Mouse (Mus musculus) thymus, postnatal 14 days (tissue): ENCODE measurements at regions not wholly inside any gene's neighbourhood (a gene's known extent, or its start where the extent isn't known, plus 50 kb on each side); places are given as distances from the start of the nearest gene placed in this dataset.
"Not testable (repeated sequence)": the region's sequence is repeated elsewhere in the genome, so short reads cannot be mapped to it uniquely, and the experiment has no call there.

ENCODE experiments used
- DNase-seq: peaks from one replicate; pipeline ENCODE4 v3.0.0; 2021

DNA sequence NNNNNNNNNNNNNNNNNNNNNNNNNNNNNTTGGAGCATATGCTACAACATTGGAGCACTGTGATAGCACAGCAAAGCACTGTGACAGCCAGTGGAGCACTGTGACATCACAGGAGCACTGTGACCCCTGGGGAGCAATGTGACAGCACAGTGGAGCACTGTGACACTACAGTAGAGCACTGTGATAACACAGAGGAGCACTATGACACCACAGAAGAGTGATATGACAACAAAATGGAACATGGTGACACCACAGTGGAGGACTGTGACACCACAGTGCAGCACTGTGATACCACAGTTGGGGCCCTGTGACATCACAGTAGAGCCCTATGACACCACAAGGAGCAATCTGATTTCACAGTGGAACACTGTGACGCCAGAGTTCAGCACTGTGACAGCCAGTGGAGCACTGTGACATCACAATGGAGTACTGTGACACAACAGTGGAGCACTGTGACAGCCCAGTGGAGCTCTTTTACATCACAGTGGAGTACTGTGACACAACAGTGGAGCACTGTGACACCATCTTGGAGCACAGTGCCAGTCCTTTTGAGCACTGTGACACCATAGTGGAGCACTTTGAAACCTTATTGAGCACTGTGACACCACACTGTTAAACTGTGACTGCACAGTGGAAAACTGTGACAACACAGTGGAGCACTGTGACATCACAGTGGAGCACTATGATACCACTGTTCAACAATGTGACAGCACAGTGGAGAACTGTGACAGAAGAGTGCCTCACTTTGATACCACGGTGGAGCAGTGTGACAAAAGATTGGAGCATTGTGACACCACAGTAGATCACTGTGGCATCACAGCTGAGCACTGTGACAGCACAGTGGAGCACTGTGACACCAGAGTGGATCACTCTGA is 116.9 kb upstream of the Vmn1r2 start:
- DNase-seq = peak; percentile 1

DNA sequence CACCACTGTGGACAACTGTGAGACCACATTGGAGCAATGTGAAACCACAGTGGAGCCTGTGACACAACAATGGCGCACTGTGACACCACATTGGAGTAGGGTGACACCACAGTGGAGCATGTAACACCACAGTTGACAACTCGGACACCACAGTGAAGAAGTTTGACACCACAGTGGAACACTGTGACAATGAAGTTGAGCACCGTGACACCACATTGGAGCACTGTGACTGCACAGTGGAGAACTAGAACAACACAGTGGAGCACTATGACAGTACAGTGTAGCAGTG is 116.3 kb upstream of the Vmn1r2 start:
- peak; percentile 1 for DNase-seq

DNA sequence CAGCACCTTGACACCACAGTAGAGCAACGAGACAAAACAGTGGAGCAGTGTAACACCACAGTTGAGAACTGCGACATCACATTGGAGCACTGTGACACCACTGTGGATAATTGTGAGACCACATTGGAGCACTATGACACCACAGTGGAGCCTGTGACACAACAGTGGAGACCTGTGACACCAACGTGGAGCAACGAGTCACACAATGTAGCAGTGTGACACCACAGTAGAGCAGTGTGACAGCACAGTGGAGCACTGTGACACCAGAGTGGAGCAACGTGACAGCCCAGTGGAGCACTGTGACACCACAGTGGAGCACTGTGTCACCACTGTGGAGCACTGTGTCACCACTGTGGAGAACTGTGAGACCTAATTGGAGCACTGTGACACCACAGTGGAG is 115.9 kb upstream of the Vmn1r2 start:
- peak; percentile 1 for DNase-seq

DNA sequence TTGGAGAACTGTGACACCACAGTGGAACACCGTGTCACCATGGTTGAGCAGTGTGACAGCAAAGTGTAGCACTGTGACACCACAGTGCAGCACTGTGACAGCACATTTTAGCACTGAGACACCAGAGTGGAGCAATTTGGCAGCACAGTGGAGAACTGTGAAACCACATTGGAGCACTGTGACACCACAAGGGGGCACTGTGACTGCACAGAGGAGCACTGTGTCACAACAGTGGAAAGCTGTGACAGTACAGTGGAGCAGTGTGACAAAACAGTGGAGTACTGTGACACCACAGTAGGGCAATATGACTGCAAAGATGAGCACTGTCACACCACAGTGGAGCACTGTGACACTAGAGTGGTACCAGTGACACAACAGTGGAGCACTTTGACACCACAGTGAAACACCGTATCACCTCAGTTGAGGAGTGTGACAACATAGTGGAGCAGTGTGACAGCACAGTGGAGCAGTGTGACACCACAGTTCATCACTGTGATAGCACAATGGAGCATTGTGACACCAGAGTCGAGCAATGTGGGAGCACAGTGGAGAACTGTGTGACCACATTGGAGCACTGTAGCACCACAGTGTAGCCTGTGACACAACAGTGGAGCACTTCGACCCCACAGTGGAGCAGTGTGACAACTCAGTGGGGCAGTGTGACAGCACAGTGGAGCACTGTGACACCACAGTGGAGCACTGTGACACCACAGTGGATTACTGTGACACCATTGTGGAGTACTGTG is 114.6 kb upstream of the Vmn1r2 start:
- peak; percentile 1 for DNase-seq

DNA sequence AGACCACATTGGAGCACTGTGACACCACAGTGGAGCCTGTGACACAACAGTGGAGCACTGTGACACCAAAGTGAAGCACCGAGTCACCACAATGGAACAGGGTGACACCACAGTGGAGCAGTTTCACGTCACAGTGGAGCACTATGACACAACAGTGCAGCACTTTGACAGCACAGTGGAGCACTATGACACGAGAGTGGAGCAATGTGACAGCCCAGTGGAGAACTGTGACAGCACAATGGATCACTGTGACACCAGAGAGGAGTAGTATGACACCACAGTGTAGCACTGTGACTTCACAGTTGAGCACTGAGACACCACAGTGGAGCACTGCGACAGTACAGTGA is 114.1 kb upstream of the Vmn1r2 start:
- DNase-seq = peak; percentile 1

DNA sequence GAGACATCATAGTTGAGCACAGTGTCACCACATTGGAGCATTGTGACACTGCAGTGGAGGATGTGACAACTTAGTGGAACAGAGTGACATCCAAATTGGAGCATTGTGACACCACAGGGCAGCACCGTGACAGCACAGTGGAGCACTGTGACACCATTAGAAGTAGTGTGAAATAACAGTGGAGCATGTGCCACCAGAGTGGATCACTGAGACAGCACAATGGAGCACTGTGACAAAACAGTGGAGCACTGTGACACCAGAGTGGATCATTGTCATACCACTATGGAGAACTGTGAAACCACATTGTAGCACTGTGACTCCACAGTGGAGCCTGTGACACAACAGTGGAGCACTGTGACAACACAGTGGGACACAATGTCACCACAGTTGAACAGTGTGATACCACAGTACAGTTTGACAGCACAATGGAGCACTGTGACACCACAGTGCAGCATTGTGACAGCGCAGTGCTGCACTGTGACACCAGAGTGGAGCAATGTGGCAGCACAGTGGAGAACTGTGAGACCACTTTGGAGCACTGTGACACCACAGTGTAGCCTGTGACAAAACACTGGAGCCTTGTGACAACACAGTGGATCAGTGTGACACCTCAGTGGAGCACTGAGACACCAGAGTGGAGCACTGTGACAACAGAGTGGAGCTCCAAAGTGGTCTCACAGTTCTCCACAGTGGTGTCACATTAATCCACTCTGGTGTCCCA is 113.5 kb upstream of the Vmn1r2 start:
- no peak for DNase-seq

DNA sequence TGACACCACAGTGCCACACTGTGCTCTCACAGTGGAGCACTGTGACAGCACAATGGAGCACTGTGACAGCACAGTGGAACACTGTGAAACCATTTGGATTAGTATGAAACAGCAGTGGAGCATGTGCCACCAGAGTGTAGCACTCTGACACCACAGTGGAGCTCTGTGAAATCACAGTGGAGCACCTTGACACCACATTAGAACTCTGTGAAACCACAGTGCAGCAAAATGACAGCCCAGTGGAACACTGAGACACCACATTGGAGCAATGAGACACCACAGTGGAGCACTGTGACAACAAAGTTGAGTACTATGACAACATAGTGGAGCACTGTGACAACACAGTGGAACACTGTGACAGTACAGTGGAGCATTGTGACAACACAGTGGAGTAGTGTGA is 112.2 kb upstream of the Vmn1r2 start:
- no peak for DNase-seq

DNA sequence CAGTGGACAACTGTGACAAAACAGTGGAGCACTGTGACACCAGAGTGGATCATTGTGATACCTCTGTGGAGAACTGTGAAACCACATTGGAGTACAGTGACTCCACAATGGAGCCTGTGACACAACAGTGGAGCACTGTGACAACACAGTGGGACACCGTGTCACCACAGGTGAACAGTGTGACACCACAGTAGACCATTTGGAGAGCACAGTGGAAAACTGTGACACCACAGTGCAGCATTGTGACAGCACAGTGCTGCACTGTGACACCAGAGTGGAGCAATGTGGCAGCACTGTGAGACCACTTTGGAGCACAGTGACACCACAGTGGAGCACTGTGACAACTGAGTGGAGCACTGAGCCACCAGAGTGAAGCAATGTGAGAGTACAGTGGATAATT is 111.7 kb upstream of the Vmn1r2 start:
- DNase-seq = peak; percentile 1

DNA sequence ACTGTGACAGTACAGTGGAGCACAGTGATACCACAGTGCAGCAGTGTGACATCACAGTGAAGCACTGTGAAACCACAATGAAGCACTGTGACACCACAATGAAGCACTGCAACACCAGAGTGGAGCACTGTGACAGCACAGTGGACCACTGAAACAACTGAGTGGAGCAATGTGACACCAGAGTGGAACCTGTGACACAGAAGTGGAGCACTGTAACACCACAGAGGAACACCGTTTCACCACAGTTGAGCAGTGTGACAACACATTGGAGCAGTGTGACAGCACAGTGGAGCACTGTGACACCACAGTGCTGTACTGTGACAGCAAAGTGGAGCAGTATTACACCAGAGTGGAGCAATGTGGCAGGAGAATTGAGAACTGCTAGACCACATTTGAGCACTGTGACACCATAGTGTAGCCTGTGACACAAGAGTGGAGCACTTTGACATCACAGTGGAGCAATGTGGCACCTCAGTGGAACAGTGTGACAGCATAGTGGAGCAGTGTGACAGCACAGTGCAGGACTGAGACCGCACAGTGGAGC is 107.5 kb upstream of the Vmn1r2 start:
- no peak for DNase-seq

DNA sequence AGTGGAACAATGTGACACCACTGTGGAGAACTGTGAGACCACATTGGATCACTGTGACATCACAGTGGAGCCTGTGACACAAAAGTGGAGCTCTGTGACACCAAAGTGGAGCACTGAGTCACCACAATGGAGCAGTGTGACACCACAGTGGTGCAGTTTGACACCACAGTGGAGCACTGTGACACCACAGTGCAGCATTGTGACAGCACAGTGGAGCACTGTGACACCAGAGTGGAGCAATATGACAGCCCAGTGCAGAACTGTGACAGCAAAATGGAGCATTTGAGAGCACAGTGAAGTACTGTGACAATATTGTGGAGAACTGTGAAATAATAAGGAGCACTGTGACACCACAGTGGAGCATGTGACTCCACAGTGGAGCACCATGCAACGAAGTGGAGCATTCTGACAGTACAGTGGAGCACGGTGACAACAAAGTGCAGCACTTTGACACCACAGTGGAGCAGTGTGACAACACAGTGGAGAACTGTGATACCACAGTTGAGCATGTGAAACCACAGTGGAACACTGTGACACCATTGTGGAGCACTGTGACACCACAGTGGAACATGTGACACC is 105.0 kb upstream of the Vmn1r2 start:
- peak; percentile 1 for DNase-seq

DNA sequence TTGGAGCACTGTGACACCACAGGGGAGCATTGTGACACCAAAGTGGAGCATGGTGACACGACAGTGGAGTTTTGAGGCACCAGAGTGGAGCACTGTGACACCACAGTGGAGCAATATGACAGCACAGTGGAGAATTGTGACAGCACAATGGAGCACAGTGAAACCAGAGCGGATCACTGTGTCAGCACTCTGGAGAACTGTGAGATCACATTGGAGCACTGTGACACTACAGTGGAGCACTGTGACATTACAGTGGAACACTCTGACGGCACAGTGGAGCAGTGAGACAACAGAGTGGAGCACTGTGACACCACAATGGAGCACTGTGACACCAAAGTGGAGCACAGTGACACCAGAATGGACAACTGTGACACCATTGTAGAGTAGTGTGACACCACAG is 103.2 kb upstream of the Vmn1r2 start:
- DNase-seq = peak; percentile 1

DNA sequence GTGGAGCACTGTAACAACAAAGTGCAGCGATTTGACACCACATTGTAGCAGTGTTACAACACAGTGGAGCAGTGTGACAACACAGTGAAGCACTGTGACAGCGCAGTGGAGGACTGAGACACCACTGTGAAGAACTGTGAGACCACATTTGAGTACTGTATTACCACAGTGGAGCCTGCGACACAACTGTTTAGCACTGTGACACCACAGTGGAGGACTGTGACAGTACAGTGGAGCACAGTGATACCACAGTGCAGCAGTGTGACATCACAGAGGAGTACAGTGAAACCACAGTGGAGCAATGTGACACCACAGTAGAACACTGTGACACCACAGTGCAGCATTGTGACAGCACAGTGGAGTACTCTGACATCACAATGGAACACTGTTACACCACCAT is 102.5 kb upstream of the Vmn1r2 start:
- peak; percentile 1 for DNase-seq

DNA sequence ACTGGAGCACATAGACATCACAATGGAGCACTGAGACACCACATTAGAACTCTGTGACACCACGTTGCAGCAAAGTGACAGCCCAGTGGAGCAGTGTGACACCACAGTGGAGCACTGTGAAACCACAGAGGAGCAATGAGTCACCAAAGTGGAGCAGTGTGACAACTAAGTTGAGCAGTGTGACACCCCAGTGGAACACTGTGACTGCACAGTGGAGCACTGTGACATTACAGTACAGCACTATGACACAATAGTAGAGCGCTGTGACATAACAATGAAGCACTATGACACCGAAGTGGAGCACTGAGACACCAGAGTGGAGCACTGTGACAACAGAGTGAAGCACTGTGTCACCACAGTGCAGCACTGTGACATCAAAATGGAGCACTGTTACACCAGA is 101.8 kb upstream of the Vmn1r2 start:
- DNase-seq = not testable (repeated sequence)

DNA sequence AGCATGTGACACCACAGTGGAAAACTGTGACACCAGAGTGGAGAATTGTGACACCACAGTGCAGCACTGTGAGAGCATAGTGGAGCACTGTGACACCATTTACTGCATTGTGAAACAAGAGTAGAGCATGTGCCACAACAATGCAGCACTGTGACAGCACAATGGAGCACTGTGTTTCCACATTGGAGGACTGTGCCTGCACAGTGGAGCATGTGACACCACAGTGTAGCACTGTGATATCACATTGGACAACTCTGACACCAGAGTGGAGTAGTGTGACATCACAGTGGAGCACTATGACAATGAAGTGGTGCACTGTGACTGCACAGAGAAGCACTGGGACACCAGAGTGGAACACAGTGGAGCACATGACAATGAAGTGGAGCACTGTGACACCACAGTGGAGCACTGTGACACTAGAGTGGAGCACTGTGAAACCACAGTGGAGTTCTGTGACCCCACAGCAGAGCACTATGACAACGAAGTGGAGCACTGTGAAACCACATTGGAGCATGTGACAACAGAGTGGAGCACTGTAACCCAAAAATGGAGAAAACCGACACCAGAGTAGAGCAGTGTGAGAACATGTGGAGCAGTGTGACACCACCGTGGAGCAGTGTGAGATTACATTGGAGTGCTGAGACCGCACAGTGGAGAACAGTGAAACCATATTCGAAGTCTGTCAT is 100.9 kb upstream of the Vmn1r2 start:
- DNase-seq = peak; percentile 1

DNA sequence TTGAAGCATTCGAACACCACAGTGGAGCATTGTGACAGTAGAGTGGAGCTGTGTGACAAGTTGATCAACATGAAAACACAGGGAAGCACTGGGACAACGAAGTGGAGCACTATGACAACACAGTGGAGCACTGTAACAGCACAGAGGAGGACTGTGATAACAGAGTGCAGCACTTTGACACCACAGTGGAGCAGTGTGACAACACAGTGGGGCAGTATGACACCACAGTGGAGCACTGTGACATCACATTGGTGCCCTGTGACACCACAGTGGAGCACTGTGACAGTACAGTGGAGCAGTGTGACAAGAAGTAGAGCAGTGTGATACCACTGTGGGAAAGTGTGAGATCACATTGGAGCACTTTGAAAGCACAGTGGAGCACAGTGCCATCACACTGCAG is 99.9 kb upstream of the Vmn1r2 start:
- peak; percentile 3 for DNase-seq

DNA sequence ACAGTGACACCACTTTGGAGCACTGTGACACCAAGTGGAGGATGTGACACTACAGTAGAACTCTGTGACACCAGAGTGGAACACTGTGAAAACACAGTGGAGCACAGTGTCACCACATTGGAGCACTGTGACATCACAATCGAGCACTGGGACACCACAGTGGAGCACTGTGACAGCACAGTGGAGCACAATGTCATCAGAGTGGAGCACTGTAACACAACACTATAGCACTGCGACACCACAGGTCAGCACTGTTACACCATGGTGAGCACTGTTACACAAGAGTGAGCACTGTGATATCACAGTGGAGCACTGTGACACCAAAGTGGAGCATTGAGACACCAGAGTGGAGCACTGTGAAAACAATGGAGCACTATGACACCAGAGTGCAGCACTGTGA is 99.5 kb upstream of the Vmn1r2 start:
- DNase-seq = peak; percentile 21

DNA sequence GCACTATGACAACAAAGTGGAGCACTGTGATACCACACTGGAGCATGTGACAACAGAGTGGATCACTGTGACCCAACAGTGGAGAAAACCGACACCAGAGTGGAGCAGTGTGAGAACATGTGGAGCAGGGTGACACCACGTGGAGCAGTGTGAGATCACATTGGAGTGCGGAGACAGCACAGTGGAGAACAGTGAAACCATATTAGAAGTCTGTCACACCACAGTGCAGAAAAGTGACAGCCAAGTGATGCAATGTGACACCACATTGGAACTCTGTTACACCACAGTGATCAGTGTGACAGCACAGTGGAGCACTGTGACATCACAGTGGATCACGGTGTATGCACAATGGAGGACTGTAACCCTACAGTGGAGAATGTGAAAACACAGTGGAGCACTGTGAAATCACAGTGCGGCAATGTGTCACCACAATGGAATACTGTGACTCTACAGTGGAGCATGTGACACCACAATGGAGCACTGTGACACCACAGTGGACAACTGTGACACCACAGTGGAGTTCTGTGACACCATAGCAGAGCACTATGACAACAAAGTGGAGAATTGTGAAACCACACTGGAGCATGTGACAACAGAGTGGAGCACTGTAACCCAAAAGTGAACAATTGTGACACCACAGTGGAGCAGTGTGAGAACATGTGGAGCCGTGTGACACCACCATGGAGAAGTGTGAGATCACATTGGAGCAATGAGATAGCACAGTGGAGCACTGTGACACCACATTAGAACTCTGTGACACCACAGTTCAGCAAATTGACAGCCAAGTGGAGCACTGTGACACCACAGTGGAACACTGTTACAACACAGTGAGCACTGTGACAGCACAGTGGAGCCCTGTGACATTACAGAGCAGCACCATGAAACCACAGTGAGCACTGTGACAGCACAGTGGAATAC is 98.6 kb upstream of the Vmn1r2 start:
- peak; percentile 2 for DNase-seq

DNA sequence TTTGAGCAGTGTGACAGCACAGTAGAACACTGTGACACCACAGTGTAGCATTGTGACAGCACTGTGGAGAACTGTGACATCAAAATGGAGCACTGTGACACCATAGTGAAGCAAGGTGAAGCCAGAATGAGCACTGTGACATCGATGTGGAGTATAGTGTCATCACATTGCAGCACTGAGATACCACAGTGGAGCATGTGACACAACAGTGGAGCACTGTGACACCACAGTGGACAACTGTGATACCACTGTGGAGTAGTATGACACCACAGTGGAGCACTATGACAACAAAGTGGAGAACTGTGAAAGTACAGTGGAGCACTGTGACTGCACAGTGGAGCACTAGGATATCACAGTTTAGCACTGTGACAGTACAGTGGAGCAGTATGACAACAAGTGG is 97.8 kb upstream of the Vmn1r2 start:
- DNase-seq = peak; percentile 2

DNA sequence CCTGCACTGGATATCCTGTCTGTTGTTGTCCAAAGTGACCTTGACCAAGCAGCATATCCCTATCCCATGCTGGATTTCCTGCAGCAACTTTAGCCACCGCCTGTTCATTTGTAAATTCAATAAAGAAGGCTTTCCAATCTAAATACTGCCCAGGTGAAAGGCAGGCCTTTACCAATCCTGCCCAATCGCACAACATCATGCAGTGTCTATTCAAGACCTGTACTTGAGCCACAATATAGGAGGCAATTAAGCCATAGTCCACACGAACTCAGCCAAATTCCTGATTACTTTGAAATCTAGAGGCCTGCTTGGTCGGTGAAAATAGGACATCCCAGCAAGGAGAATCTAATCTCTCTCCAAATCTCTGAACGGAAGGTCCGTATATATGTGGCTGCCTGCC is 95.8 kb upstream of the Vmn1r2 start:
- not testable (repeated sequence) for DNase-seq

DNA sequence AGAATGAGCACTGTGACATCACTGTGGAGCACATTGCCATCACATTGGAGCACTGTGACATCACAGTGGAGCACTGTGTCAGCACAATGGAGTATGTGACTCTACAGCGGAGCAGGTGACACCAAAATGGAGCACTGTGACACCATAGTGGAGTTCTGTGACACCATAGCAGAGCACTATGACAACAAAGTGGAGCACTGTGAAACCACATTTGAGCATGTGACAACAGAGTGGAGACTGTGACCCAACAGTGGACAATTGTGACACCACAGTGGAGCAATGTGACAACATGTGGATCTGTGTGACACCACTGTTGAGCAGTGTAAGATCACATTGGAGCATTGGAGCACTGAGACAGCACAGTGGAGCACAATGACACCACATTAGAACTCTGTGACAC is 87.2 kb upstream of the Vmn1r2 start:
- DNase-seq = peak; percentile 1

DNA sequence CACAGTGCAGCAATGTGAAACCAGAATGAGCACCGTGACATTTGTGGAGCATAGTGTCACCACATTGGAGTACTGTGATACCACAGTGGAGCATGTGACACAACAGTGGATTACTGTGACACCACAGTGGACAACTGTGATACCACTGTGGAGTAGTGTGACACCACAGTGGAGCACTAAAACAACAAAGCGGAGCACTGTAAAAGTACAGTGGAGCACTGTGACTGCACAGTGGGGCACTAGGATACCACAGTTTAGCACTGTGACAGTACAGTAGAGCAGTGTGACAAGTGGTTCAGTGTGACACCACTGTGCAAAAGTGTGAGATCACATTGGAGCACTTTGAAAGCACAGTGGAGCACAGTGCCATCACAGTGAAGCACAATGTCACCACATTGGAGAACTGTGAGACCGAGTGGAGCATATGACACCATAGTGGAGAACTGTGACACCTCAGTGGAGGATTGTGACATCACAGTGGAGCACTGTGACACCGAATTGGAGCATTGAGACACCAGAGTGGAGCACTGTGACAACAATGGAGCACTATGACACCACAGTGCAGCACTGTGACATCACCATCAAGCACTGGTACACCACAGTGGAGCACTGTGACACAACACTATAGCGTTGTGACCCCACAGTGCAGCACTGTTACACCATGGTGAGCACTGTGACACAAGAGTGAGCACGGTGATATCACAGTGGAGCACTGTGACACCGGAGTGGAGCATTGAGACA is 86.6 kb upstream of the Vmn1r2 start:
- DNase-seq = peak; percentile 8
